Mouse (Mus musculus): Measurements from ENCODE around the gene Slc18b1.

DNA sequence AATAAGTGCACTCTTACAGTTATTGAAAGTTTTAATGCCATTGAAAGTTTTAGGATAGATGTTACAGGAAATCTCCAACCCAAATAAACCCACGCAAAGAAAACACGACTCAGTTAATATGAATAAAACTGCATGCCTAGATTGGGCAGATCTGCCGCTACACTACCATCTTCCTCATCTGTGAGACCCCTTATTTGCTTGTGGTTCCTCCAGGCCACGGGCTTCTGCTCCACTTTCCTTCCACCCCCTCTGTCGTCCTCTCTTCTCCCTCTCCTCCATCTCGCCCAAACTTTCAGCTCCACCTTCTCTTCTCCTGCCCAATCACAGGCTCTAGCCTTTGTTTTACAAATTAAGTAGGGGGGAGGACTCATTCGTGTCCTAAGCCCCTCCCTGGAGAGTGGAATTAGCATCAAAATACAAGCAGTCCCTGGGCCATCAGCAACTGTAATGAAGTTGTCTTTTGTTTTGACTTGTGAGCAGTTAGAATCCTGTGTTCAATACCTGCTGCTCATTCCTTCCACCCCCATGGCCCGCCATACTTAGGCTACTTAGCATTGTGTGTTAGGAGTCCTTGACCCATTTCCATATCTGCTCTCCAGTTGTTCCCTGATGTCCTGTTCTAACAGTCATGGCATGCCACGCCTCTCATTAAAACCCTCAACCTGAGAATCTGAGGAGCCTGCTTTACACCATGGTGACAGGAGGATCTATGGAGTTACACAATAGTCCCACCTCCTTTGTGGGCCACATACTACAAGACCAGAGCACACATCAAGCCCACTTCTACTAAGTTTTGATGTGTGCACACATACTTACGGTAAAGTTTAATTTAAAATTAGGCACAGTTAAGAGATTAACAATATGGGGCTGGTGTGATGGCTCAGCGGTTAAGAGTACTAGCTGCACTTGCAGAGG lies 16.3 kb downstream of the Slc18b1 start:
- TF ChIP-seq POLR2A (IDR thresholded peaks at IDR 0.05; ENCODE audit: borderline replicate concordance, insufficient read depth, low read length) = no peak
- no peak for TF ChIP-seq CTCF (IDR thresholded peaks at IDR 0.05; ENCODE audit: borderline replicate concordance, insufficient read depth, low read depth, low read length)

All from cerebellum, adult 2 months (tissue).